18 mouse cellular contexts compared by ENCODE assay signal in the genomic region with DNA sequence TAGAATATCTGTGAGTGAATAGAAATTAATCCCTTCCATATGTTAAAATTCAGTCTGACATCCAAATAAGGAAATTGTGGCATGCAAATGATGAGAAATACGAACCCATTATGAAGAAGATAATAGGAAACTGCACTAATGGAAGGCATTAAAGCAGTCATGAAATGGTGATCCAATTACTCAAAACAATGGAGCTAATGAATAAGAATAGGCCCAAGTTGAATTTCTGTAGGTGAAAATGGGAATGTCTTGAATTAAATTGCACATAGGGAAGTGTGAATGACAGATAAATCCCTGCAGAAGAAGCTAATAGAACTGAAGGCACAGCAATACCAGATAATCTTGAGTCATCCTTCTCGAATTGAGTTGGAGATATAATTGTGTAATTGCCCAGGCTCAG.
"Had no signal": no experiment of that assay in that cellular context is flagged by ENCODE, and none has a peak within 500 bp of the region (broad histone marks: within the 10 kb centered on the region; RNA-seq: fewer than 3 reads in every experiment).

No protein-coding gene starts in this region.

- H3K4me3 ChIP-seq: midbrain, embryonic 10.5 days; midbrain, embryonic 12.5 days; myocyte; neural tube, embryonic 13.5 days; neural tube, embryonic 15.5 days; stomach, embryonic 15.5 days had no signal

- DNase-seq: lung, adult 18-20 months; lung, embryonic 14.5 days; lung, postnatal 10 days; lung, postnatal 4 days; midbrain, embryonic 14.5 days; retina, postnatal 1 day; right cerebral cortex, adult 18-20 months; thymus, adult 2 months; thymus, postnatal 25 days; thymus, postnatal 4 days had no signal

- H3K4me1 ChIP-seq: midbrain, embryonic 10.5 days; midbrain, embryonic 12.5 days; neural tube, embryonic 13.5 days; neural tube, embryonic 15.5 days; stomach, embryonic 15.5 days had no signal

- H3K27ac ChIP-seq: midbrain, embryonic 10.5 days; midbrain, embryonic 12.5 days; neural tube, embryonic 13.5 days; neural tube, embryonic 15.5 days; stomach, embryonic 15.5 days; stomach, postnatal 0 days had no signal

- H3K4me2 ChIP-seq: lung, embryonic 14.5 days; midbrain, embryonic 12.5 days; neural tube, embryonic 13.5 days; neural tube, embryonic 15.5 days; stomach, embryonic 15.5 days had no signal

- H3K9me3 ChIP-seq: midbrain, embryonic 10.5 days; midbrain, embryonic 12.5 days; neural tube, embryonic 13.5 days; neural tube, embryonic 15.5 days; stomach, embryonic 15.5 days had no signal

- H3K9ac ChIP-seq: lung, embryonic 14.5 days; midbrain, embryonic 12.5 days; neural tube, embryonic 13.5 days; neural tube, embryonic 15.5 days; stomach, embryonic 15.5 days had no signal

- H3K27me3 ChIP-seq: midbrain, embryonic 12.5 days; neural tube, embryonic 13.5 days; neural tube, embryonic 15.5 days; stomach, embryonic 15.5 days had no signal

- ATAC-seq: midbrain, embryonic 16.5 days had no signal

- H3K36me3 ChIP-seq: midbrain, embryonic 10.5 days; midbrain, embryonic 12.5 days; neural tube, embryonic 13.5 days; neural tube, embryonic 15.5 days; stomach, embryonic 15.5 days had no signal
